Mouse (Mus musculus) kidney, postnatal 0 days (tissue): Measurements from ENCODE around the gene 2810021J22Rik. TPM values are rescaled to one million over a fixed set of nuclear protein-coding genes. Genes with fewer than 3 reads are reported as not detected.

ENCODE experiments used
- ATAC-seq: fragments of 200-750 bp; cut with Nextera tagmentation; replicated peaks from 2 replicates; pipeline ENCODE4 v1.8.0; 2017; ENCODE audit warnings: low read depth, moderate number of reproducible peaks, moderate TSS enrichment, moderate library complexity; ENCODE audit not compliant: low FRiP score
- DNase-seq: peaks from one replicate; pipeline ENCODE4 v3.0.0-alpha.2; 2016; ENCODE audit warnings: low spot score
- H3K27ac ChIP-seq: fragments of 300-500 bp; sonication (generic); 2 replicates; pipeline ENCODE4 v1.5.1; 2014; ENCODE audit warnings: mild to moderate bottlenecking
- H3K27me3 ChIP-seq: fragments of 300-500 bp; sonication (generic); 2 replicates; pipeline ENCODE4 v1.6.1; 2014; ENCODE audit warnings: low read length, mixed read lengths; ENCODE audit not compliant: insufficient read depth
- H3K36me3 ChIP-seq: fragments of 300-500 bp; sonication (generic); 2 replicates; pipeline ENCODE4 v1.6.1; 2014; ENCODE audit warnings: low read length, mixed read lengths; ENCODE audit not compliant: insufficient read depth
- H3K4me1 ChIP-seq: fragments of 300-500 bp; sonication (generic); replicated peaks from 2 replicates; pipeline ENCODE4 v1.6.1; 2014; ENCODE audit warnings: antibody characterized with exemption, low read length, mixed read lengths; ENCODE audit not compliant: insufficient read depth
- H3K4me2 ChIP-seq: fragments of 300-500 bp; sonication (generic); 2 replicates; pipeline ENCODE4 v1.6.1; 2014; ENCODE audit warnings: mild to moderate bottlenecking, low read length, moderate library complexity, mixed read lengths
- H3K4me3 ChIP-seq: fragments of 300-500 bp; sonication (generic); replicated peaks from 2 replicates; pipeline ENCODE4 v1.5.1; 2014; ENCODE audit warnings: low read depth, low read length
- H3K9ac ChIP-seq: fragments of 300-500 bp; sonication (generic); 2 replicates; pipeline ENCODE4 v1.6.1; 2014; ENCODE audit warnings: low read depth, low read length
- H3K9me3 ChIP-seq: fragments of 300-500 bp; sonication (generic); replicated peaks from 2 replicates; pipeline ENCODE4 v1.6.1; 2016; ENCODE audit warnings: low read length, inconsistent platforms, mixed read lengths
- CTCF ChIP-seq: IDR thresholded peaks from 2 replicates; pipeline ENCODE4 v1.5.1; 2016; ENCODE audit warnings: antibody characterized with exemption, low read depth, mild to moderate bottlenecking, moderate library complexity
- WGBS: fragments of 180-500 bp; shearing (Covaris S2); extraction: QIAGEN DNeasy Blood & Tissue Kit; methylation state at CpG from one replicate; pipeline ENCODE4 v1.1.7; 2014; 5-methylcytosine and 5-hydroxymethylcytosine counted together
- polyA plus RNA-seq: library from polyadenylated mRNA; unstranded; fragments of >200 nt; fragmentation: Nextera tagmentation; extraction: Ambion mirVana; gene quantifications from 2 replicates; pipeline ENCODE4 v1.2.1, GENCODE M21; 2015

2810021J22Rik gene
- polyA plus RNA-seq, 1 experiment from 2014 or later = 7.2 TPM

DNA sequence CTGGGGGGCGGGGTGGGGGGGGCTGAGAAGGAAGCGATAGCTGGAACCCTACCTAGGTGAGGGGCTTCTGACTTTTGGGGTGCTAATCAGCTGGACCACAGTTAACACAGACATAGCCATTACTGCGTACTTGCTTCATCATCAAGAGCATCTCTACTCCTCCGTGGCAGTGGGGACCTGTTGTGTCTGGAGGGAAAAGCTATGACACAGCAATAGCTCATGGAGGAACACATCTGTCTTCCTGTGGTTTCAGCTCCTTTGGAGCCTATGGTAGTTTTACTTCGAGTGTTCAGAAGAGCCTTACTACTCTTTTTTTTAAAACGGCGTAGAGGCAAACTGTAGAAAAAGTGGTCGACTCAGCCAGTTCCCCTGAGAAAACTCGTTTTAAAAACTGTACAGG is 19.4 kb upstream of the 2810021J22Rik start:
- H3K27me3 ChIP-seq = no peaks in the 10 kb centered on the region
- H3K9ac ChIP-seq = peak overlapping the region; percentile 71
- ATAC-seq (no peak), DNase-seq (no peak)
- H3K4me1 ChIP-seq = no peaks in the 10 kb centered on the region
- H3K36me3 ChIP-seq = peaks cover 16% of the 10 kb centered on the region; the same call in 1 of the 2 replicates
- TF ChIP-seq CTCF = no peak
- peak overlapping the region; percentile 78 for H3K4me2 ChIP-seq
- no peak overlapping the region for H3K27ac ChIP-seq
- no peaks in the 10 kb centered on the region for H3K9me3 ChIP-seq
- 43% methylated on average over 9 of the region's 9 CpGs for WGBS
- peak overlapping the region; percentile 56 for H3K4me3 ChIP-seq

DNA sequence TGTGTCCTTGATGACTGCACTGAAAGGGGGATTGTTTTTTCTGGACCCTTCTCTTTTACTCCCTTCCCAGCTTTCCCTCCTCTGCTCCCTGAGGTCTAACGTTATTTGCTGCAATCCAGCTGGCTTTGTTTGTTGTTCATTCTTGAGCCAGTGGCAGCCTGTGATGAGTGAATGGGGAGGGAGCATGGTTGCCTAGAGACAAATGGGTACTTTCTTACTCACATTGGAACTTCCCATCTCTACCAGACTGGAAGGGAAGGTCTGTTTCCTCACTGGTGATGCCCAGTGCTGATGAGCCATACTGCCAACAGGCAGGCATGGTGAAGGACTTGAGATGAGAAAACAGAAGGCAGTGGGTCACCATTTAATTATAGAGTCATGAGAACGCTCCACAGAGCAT is 17.3 kb upstream of the 2810021J22Rik start:
- H3K4me2 ChIP-seq = no peak overlapping the region
- H3K9me3 ChIP-seq = no peaks in the 10 kb centered on the region
- WGBS = 60% methylated on average over 2 of the region's 2 CpGs
- no peak overlapping the region for H3K4me3 ChIP-seq
- peaks cover 24% of the 10 kb centered on the region for H3K36me3 ChIP-seq
- no peak overlapping the region for H3K27ac ChIP-seq
- no peaks in the 10 kb centered on the region for H3K27me3 ChIP-seq
- ATAC-seq (no peak), DNase-seq (no peak)
- no peak overlapping the region for H3K9ac ChIP-seq
- H3K4me1 ChIP-seq = no peaks in the 10 kb centered on the region
- no peak for TF ChIP-seq CTCF

DNA sequence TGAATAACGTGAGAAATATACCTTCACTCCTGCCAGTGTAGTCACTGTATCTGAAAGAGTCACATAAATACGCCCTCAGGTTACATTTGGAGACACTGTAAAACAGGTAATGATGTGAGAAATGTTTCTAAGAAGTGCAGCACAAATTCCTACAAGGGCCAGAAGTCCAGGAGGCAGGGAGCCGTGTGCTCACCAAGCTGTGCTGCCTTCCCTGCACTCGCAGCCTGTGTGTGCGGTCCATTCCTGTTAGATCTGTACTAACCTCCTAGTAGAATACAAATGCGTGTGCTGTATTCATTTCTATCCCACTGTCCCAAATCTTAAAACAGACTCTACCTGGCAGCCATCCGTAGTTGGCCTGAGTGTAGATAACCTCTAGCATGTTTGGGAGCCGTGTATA is 6.3 kb upstream of the 2810021J22Rik start:
- Histone ChIP-seq H3K36me3 (peaks cover 38% of the 10 kb centered on the region), H3K9me3 (peaks cover 10% of the 10 kb centered on the region; the same call in 1 of the 2 replicates), H3K4me3 (no peak overlapping the region), H3K4me2 (no peak overlapping the region), H3K4me1 (no peaks in the 10 kb centered on the region), H3K27me3 (no peaks in the 10 kb centered on the region), H3K9ac (no peak overlapping the region), H3K27ac (no peak overlapping the region)
- no peak for TF ChIP-seq CTCF
- no peak for DNase-seq
- 95% methylated on average over 8 of the region's 8 CpGs for WGBS
- ATAC-seq = no peak

DNA sequence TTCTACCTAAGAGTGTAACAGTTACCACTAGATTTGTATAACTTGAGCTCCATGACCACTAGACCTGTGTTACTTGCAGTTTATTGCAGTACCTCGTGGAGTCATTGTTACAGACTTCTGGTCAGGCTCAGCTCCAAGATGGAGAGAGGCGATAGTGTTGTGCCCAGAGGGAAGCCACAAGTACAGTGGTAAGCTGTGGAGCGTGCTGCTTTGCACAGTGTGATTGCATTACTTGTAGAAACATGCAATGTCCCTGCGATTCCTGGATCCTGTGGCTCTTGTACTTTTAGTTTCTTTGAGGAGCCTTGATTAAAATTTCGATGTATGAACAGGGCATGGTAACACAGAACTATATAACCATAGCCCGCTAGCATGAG is 926 bp downstream of the 2810021J22Rik start:
- no peak for TF ChIP-seq CTCF
- peak overlapping the region; percentile 74; the same call in 1 of the 2 replicates for H3K9ac ChIP-seq
- no peak for ATAC-seq

DNA sequence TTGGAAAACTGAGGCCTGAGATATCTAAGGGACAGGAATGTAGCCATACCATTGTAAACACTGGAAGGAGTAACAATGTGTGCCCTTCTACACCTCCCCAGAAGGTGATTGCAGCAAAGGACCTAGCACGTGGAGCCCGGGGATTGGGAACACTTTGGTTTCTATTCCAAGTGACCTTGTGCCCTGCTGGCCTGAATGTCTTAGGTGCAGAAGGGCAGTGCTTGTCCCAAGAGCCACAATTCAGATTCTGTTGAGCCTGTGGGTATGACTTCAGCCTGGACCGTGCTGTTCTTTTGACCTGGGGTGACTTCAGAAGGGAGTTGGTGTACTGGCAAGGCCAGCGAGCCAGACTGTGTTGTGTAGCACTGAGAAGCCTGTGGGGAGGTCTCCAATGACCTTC is 3.9 kb downstream of the 2810021J22Rik start:
- no peaks in the 10 kb centered on the region for H3K9me3 ChIP-seq
- H3K9ac ChIP-seq = no peak overlapping the region
- no peak for TF ChIP-seq CTCF
- peaks cover 6% of the 10 kb centered on the region for H3K4me1 ChIP-seq
- H3K27me3 ChIP-seq = no peaks in the 10 kb centered on the region
- H3K27ac ChIP-seq = no peak overlapping the region
- H3K4me3 ChIP-seq = no peak overlapping the region
- 79% methylated on average over 4 of the region's 4 CpGs for whole genome bisulfite sequencing
- ATAC-seq = no peak
- no peaks in the 10 kb centered on the region for H3K36me3 ChIP-seq
- DNase-seq = no peak
- no peak overlapping the region for H3K4me2 ChIP-seq

More for the DNA sequence above, 926 bp downstream of the 2810021J22Rik start:
- WGBS = 59% methylated on average over 6 of the region's 6 CpGs
- no peaks in the 10 kb centered on the region for H3K27me3 ChIP-seq
- no peaks in the 10 kb centered on the region for H3K9me3 ChIP-seq
- H3K36me3 ChIP-seq = no peaks in the 10 kb centered on the region
- peak overlapping the region; percentile 84 for H3K4me2 ChIP-seq
- peak overlapping the region; percentile 82; the same call in 1 of the 2 replicates for H3K27ac ChIP-seq
- H3K4me1 ChIP-seq = peaks cover 6% of the 10 kb centered on the region
- peak overlapping the region; percentile 80 for H3K4me3 ChIP-seq
- no peak for DNase-seq

DNA sequence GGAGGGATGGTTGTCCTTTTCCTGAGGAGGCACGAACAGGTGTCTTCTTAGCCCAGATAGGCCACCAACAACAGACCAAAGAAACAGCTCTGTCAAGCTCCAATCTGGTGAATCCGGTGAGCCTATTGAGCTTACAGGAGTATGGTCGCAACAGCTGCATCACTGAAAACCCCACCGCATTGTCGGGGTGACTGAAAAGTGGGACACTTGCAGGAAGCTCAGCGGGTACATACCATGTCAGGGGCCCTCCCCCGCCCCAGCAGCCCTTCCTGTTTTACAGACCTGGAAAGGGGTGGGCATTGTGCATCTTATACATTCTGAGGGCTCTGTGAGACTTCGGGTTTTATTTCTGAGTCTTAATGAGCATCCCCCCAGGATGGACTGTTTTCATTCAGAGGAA is 16.7 kb downstream of the 2810021J22Rik start:
- no peak overlapping the region for H3K4me2 ChIP-seq
- H3K36me3 ChIP-seq = peaks cover 20% of the 10 kb centered on the region
- 88% methylated on average over 8 of the region's 8 CpGs for WGBS
- no peaks in the 10 kb centered on the region for H3K4me1 ChIP-seq
- no peak overlapping the region for H3K4me3 ChIP-seq
- no peaks in the 10 kb centered on the region for H3K9me3 ChIP-seq
- H3K27ac ChIP-seq = no peak overlapping the region
- DNase-seq (no peak), ATAC-seq (no peak)
- no peaks in the 10 kb centered on the region for H3K27me3 ChIP-seq
- no peak overlapping the region for H3K9ac ChIP-seq
- TF ChIP-seq CTCF = no peak

DNA sequence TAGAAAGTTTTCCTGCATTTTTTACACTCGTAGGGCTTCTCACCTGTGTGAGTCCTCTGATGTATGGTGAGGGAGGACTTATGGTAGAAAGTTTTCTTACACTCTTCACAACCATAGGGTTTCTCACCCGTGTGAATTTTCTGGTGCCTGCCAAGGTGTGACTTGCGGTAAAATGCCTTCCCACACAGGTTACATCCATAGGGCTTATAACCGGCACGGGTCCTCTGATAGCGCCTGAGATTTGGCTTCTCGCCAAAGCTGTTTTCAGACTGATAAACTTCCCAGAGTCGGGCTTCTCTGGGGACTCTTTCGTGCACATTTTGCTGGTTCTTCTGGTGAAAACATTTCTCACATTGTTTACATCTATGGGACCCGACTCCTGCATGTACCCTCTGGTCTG is 23.5 kb downstream of the 2810021J22Rik start:
- no peak for DNase-seq
- WGBS = 88% methylated on average over 10 of the region's 10 CpGs
- Histone ChIP-seq H3K9me3 (no peaks in the 10 kb centered on the region), H3K27me3 (no peaks in the 10 kb centered on the region), H3K9ac (no peak overlapping the region), H3K4me2 (no peak overlapping the region), H3K36me3 (peaks cover 36% of the 10 kb centered on the region), H3K4me1 (no peaks in the 10 kb centered on the region), H3K27ac (no peak overlapping the region), H3K4me3 (no peak overlapping the region)
- TF ChIP-seq CTCF = no peak
- no peak for ATAC-seq
